Mouse (Mus musculus): ENCODE data around the gene Mib2. TPM values are rescaled to one million over a fixed set of nuclear protein-coding genes. Genes with fewer than 3 reads are reported as not detected.

Gene Mib2
- total RNA-seq, 1 experiment from 2014 or later: 16.5 TPM

- ATAC-seq (replicated peaks; ENCODE audit: insufficient number of reproducible peaks, low FRiP score, low TSS enrichment, poor library complexity, severe bottlenecking): no peak
Measured at GRCm38 (mm10) chr4:155643531-155643930, 25.5 kb downstream of the Mib2 start.

- ATAC-seq (replicated peaks; ENCODE audit: insufficient number of reproducible peaks, low FRiP score, low TSS enrichment, poor library complexity, severe bottlenecking): no peak
Measured at GRCm38 (mm10) chr4:155635766-155636499, 33.1 kb downstream of the Mib2 start.

- no peak for ATAC-seq (replicated peaks; ENCODE audit: insufficient number of reproducible peaks, low FRiP score, low TSS enrichment, poor library complexity, severe bottlenecking)
Measured at GRCm38 (mm10) chr4:155630267-155630666, 38.7 kb downstream of the Mib2 start.

- peak; percentile 99 for ATAC-seq (replicated peaks; ENCODE audit: insufficient number of reproducible peaks, low FRiP score, low TSS enrichment, poor library complexity, severe bottlenecking)
Measured at GRCm38 (mm10) chr4:155624338-155625291, 44.4 kb downstream of the Mib2 start, which contains the start of gene Cdk11b. Gene Cdk11b (plus strand): TSS chr4:155624854.

GRCm38 (mm10) chr4:155618321-155618720 is 50.7 kb downstream of the Mib2 start:
- no peak for ATAC-seq (replicated peaks; ENCODE audit: insufficient number of reproducible peaks, low FRiP score, low TSS enrichment, poor library complexity, severe bottlenecking)

- no peak for ATAC-seq (replicated peaks; ENCODE audit: insufficient number of reproducible peaks, low FRiP score, low TSS enrichment, poor library complexity, severe bottlenecking)
Measured at GRCm38 (mm10) chr4:155613264-155613663, 55.7 kb downstream of the Mib2 start.

GRCm38 (mm10) chr4:155611860-155612259 is 57.1 kb downstream of the Mib2 start:
- no peak for ATAC-seq (replicated peaks; ENCODE audit: insufficient number of reproducible peaks, low FRiP score, low TSS enrichment, poor library complexity, severe bottlenecking)

GRCm38 (mm10) chr4:155606825-155607224 is 62.2 kb downstream of the Mib2 start:
- ATAC-seq (replicated peaks; ENCODE audit: insufficient number of reproducible peaks, low FRiP score, low TSS enrichment, poor library complexity, severe bottlenecking): no peak

- no peak for ATAC-seq (replicated peaks; ENCODE audit: insufficient number of reproducible peaks, low FRiP score, low TSS enrichment, poor library complexity, severe bottlenecking)
Measured at GRCm38 (mm10) chr4:155605132-155605531, 63.9 kb downstream of the Mib2 start.

Other genes with a start within 250 kb of the Mib2 start
- gene Tmem52, start 200.1 kb downstream of the Mib2 start, total RNA-seq (2017): not detected in 3 replicates
- 150 to 269 TPM (median 199 TPM) in 3 replicates for gene Gnb1, start 177.8 kb downstream of the Mib2 start, total RNA-seq (2017)
- 392 to 513 TPM (median 506 TPM) in 3 replicates for gene Nadk, start 106.8 kb downstream of the Mib2 start, total RNA-seq (2017)
- 6.5 to 13.6 TPM (median 9.2 TPM) in 3 replicates for gene Slc35e2, start 67.8 kb downstream of the Mib2 start, total RNA-seq (2017)
- gene Cdk11b, start 44.3 kb downstream of the Mib2 start, total RNA-seq (2017): 145 to 205 TPM (median 169 TPM) in 3 replicates
- gene Gm10563, start 23.8 kb downstream of the Mib2 start, total RNA-seq (2017): not detected in 3 replicates
- gene Mmp23, start 15.8 kb downstream of the Mib2 start, total RNA-seq (2017): not detected in 3 replicates
- gene Fndc10, start 25.1 kb upstream of the Mib2 start, total RNA-seq (2017): 0.21 to 0.68 TPM (median 0.48 TPM) in 3 replicates
- gene Ssu72, start 35.6 kb upstream of the Mib2 start, total RNA-seq (2017): 131 to 171 TPM (median 143 TPM) in 3 replicates
- 0.10 to 0.86 TPM in 2 of 3 replicates, not detected in the other for gene Tmem240, start 65.6 kb upstream of the Mib2 start, total RNA-seq (2017)
- 24.8 to 30.3 TPM (median 26.4 TPM) in 3 replicates for gene Atad3a, start 91.9 kb upstream of the Mib2 start, total RNA-seq (2017)
- gene Vwa1, start 105.5 kb upstream of the Mib2 start, total RNA-seq (2017): 0.49 to 1.3 TPM in 2 of 3 replicates, not detected in the other
- not detected in 3 replicates for gene Tmem88b, start 116.7 kb upstream of the Mib2 start, total RNA-seq (2017)
- not detected in 3 replicates for gene Ankrd65, start 121.2 kb upstream of the Mib2 start, total RNA-seq (2017)
- gene Mrpl20, start 133.7 kb upstream of the Mib2 start, total RNA-seq (2017): 39.1 to 56.7 TPM (median 44.1 TPM) in 3 replicates
- gene Ccnl2, start 143.3 kb upstream of the Mib2 start, total RNA-seq (2017): 228 to 239 TPM (median 228 TPM) in 3 replicates
- 102 to 125 TPM (median 108 TPM) in 3 replicates for gene Aurkaip1, start 162.1 kb upstream of the Mib2 start, total RNA-seq (2017)
- 0.29 to 15.8 TPM (median 2.0 TPM) in 3 replicates for gene Mxra8, start 170.5 kb upstream of the Mib2 start, total RNA-seq (2017)
- 18.8 to 30.1 TPM (median 27.0 TPM) in 3 replicates for gene Dvl1, start 178.2 kb upstream of the Mib2 start, total RNA-seq (2017)
- gene Tas1r3, start 194.2 kb upstream of the Mib2 start, total RNA-seq (2017): 0.29 to 1.6 TPM (median 0.64 TPM) in 3 replicates
- 5.7 to 8.4 TPM (median 6.6 TPM) in 3 replicates for gene Cptp, start 200.2 kb upstream of the Mib2 start, total RNA-seq (2017)
- 21.5 to 28.1 TPM (median 24.5 TPM) in 3 replicates for gene Ints11, start 200.3 kb upstream of the Mib2 start, total RNA-seq (2017)
- 3.8 to 12.8 TPM (median 10.3 TPM) in 3 replicates for gene Pusl1, start 222.6 kb upstream of the Mib2 start, total RNA-seq (2017)
- 17.2 to 19.3 TPM (median 17.3 TPM) in 3 replicates for gene Acap3, start 222.6 kb upstream of the Mib2 start, total RNA-seq (2017)